Mouse (Mus musculus): Measurements from ENCODE around the gene Pld6.

DNA sequence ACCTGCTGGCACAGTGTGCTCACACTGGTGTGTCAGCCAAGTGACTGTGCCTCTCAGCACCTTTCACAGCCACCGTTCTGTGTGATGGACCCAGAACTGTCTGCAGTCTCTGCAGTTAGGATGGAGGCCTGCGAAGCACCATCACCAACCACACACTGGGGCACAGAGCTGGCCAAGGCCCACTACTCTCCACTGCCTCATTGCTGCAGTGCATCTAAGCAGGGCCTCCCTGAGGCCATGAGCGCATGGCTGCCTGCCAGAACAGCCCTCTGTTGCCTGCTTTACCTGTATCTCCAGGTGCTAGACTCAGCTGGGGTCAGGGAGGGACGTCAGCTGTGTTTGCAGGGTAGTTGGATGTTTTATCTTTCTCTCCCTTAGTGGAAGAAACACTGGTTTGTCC is 43.1 kb downstream of the Pld6 start:
- TF ChIP-seq MAX (IDR thresholded peaks at IDR 0.05; ENCODE audit: low read length) (no peak), CTCF (IDR thresholded peaks at IDR 0.05 in 2 of 3, conservative IDR thresholded peaks at IDR 0.05 in 1 of 3; ENCODE audit: control insufficient read depth in 1 of 3, insufficient read depth in 1 of 3, low read depth in 2 of 3, low read length in 3 of 3, poor library complexity in 1 of 3, severe bottlenecking in 1 of 3) (no peak), MAFK (IDR thresholded peaks at IDR 0.05; ENCODE audit: borderline replicate concordance, low read depth, low read length) (no peak), BHLHE40 (IDR thresholded peaks at IDR 0.05; ENCODE audit: borderline replicate concordance, low read depth, low read length) (no peak)
